Comparison of ENCODE assay signal across 26 mouse cellular contexts in the genomic region with DNA sequence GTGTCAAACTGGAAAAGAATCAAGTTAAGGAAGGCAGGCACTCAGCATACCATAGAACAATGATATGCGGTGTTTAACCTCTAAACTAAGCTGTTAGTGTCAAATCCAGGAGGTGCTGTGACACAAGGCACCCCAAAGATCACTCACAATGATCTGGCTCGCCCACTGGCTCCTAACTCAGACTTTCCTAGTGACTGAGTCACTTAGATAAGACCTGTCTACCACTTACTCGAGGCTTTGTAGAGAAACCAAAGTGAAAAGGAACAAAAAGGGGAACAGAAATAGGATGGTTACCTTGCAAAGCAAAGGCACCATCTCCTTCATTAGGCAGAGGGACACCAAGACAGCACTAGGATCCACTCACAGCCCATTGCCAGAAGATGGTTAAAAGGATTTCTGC.
DNase-seq lines count a peak whose midpoint lies in the region; ATAC-seq and TF ChIP-seq lines count a peak whose summit lies in the region.
"Had no signal": no experiment of that assay in that cellular context is flagged by ENCODE, and none has a peak within 500 bp of the region (broad histone marks: within the 10 kb centered on the region; RNA-seq: fewer than 3 reads in every experiment).

No protein-coding gene starts in this region.

- DNase-seq in CH12.LX (ENCODE audit: extremely low read depth) (peak; percentile 11), MEL (ENCODE audit: low read depth, low spot score) (peak; percentile 74)
- DNase-seq in spleen, postnatal 36 days (ENCODE audit: low spot score in 2 of 2): no peak
- DNase-seq in retina, embryonic 14.5 days (ENCODE audit: low spot score): no peak
- DNase-seq: adrenal gland, adult 8-10 months; adrenal gland, postnatal 14 days; adrenal gland, postnatal 36 days; B cell, adult 2 months; cerebellum, adult 11-12 months; cerebellum, adult 2 months; cerebellum, adult 9-10 months; cerebellum, postnatal 25 days; embryo, embryonic 11 days had no signal

- TF ChIP-seq CTCF in CH12.LX (conservative IDR thresholded peaks at IDR 0.05 in 1 of 2, IDR thresholded peaks at IDR 0.05 in 1 of 2; ENCODE audit: low read depth in 2 of 2, low read length in 2 of 2): no peak
- TF ChIP-seq CTCF in MEL (IDR thresholded peaks at IDR 0.05 in 2 of 3, conservative IDR thresholded peaks at IDR 0.05 in 1 of 3; ENCODE audit: control insufficient read depth in 1 of 3, insufficient read depth in 1 of 3, low read depth in 2 of 3, low read length in 3 of 3, poor library complexity in 1 of 3, severe bottlenecking in 1 of 3): no peak

- in situ Hi-C loops in CH12.LX (cut with MboI; ENCODE audit: low pct_ligation_motif_present, low pct_unique_long_range_greater_than_20kb, low sequenced_read_pairs): no loop called here

- H3K36me3 ChIP-seq in CH12.LX (replicated peaks in 1 of 2; ENCODE audit: control insufficient read depth in 1 of 2, insufficient read depth in 1 of 2, low read length in 1 of 2): peaks cover 0 to 7% of the 10 kb centered on the region in 2 experiments
- H3K36me3 ChIP-seq in MEL (ENCODE audit: control insufficient read depth in 1 of 2, insufficient read depth in 2 of 2, low read length in 2 of 2): peaks cover 0 to 8% of the 10 kb centered on the region in 2 experiments; a peak in 2 of 4 replicates
- H3K36me3 ChIP-seq in heart, embryonic 11.5 days (ENCODE audit: control insufficient read depth, insufficient read depth, low read length): no peaks in the 10 kb centered on the region
- H3K36me3 ChIP-seq: embryonic facial prominence, embryonic 13.5 days; embryonic facial prominence, embryonic 15.5 days; forebrain, embryonic 10.5 days; forebrain, embryonic 12.5 days had no signal

- TF ChIP-seq EP300 in CH12.LX (IDR thresholded peaks at IDR 0.05; ENCODE audit: low read length) (no peak), MEL (IDR thresholded peaks at IDR 0.05; ENCODE audit: low read depth in 1 of 2, low read length in 2 of 2) (peak; percentile 40 to 72; a peak in 3 of 4 replicates)

- H3K4me2 ChIP-seq in CH12.LX (ENCODE audit: insufficient read depth, low read depth, poor library complexity, severe bottlenecking): no peak overlapping the region
- H3K4me2 ChIP-seq in heart, embryonic 11.5 days: no peak overlapping the region
- H3K4me2 ChIP-seq: embryonic facial prominence, embryonic 13.5 days; embryonic facial prominence, embryonic 15.5 days; forebrain, embryonic 12.5 days had no signal

- no peak for TF ChIP-seq RAD21 in CH12.LX (IDR thresholded peaks at IDR 0.05; ENCODE audit: low read depth, low read length)
- peak; percentile 7 for TF ChIP-seq RAD21 in MEL (IDR thresholded peaks at IDR 0.05; ENCODE audit: low read depth, low read length)

- dilution Hi-C loops in CH12.LX (cut with MboI; ENCODE audit: extremely low pct_ligation_motif_present, extremely low pct_unique_long_range_greater_than_20kb, low sequenced_read_pairs): no loop called here

- no peak for TF ChIP-seq POLR2A in CH12.LX (IDR thresholded peaks at IDR 0.05; ENCODE audit: low read depth, low read length)
- TF ChIP-seq POLR2A in MEL (IDR thresholded peaks at IDR 0.05; ENCODE audit: control insufficient read depth in 1 of 2, insufficient read depth in 1 of 2, low read depth in 1 of 2, low read length in 2 of 2, poor library complexity in 1 of 2): no peak

- H3K4me1 ChIP-seq in CH12.LX (ENCODE audit: control insufficient read depth in 1 of 2, insufficient read depth in 2 of 2) (peaks cover 0 to 9% of the 10 kb centered on the region in 2 experiments; a peak in 1 of 4 replicates), MEL (ENCODE audit: control insufficient read depth in 1 of 2, insufficient read depth in 2 of 2, low read length in 2 of 2) (peaks cover 0 to 16% of the 10 kb centered on the region in 2 experiments; a peak in 3 of 4 replicates)
- H3K4me1 ChIP-seq in heart, embryonic 11.5 days (ENCODE audit: control insufficient read depth, insufficient read depth, low read length): no peaks in the 10 kb centered on the region
- H3K4me1 ChIP-seq: embryonic facial prominence, embryonic 13.5 days; embryonic facial prominence, embryonic 15.5 days had no signal

- peak; percentile 84 for ATAC-seq in common myeloid progenitor, adult 5-6 weeks (replicated peaks; ENCODE audit: low read depth, poor library complexity, severe bottlenecking)
- peak; percentile 72 for ATAC-seq in megakaryocyte-erythroid progenitor cell, adult 5-6 weeks (replicated peaks; ENCODE audit: low FRiP score, low TSS enrichment, poor library complexity, severe bottlenecking)
- ATAC-seq in heart, embryonic 11.5 days (replicated peaks; ENCODE audit: insufficient number of reproducible peaks, low FRiP score, low TSS enrichment): no peak
- ATAC-seq: activated CD4-positive, CD25-positive, alpha-beta regulatory T cell, adult 4 months; CD4-positive, CD25-positive, alpha-beta regulatory T cell, adult 4 months; forebrain, embryonic 14.5 days; forebrain, embryonic 16.5 days; Patski had no signal

- H3K9me3 ChIP-seq in CH12.LX (replicated peaks; ENCODE audit: low read length) (no peaks in the 10 kb centered on the region), MEL (replicated peaks; ENCODE audit: insufficient read depth, low read length) (no peaks in the 10 kb centered on the region)
- H3K9me3 ChIP-seq in heart, embryonic 11.5 days (replicated peaks; ENCODE audit: control insufficient read depth, low read length): no peaks in the 10 kb centered on the region
- H3K9me3 ChIP-seq: embryonic facial prominence, embryonic 13.5 days; embryonic facial prominence, embryonic 15.5 days; forebrain, embryonic 10.5 days; forebrain, embryonic 12.5 days had no signal

- H3K27me3 ChIP-seq in CH12.LX (replicated peaks): no peaks in the 10 kb centered on the region
- no peaks in the 10 kb centered on the region for H3K27me3 ChIP-seq in MEL (ENCODE audit: control insufficient read depth in 1 of 2, insufficient read depth in 2 of 2, low read length in 2 of 2)
- no peaks in the 10 kb centered on the region for H3K27me3 ChIP-seq in heart, embryonic 11.5 days (ENCODE audit: control insufficient read depth, insufficient read depth, low read length)
- H3K27me3 ChIP-seq: embryonic facial prominence, embryonic 13.5 days; embryonic facial prominence, embryonic 15.5 days; forebrain, embryonic 12.5 days; Patski had no signal

- H3K79me2 ChIP-seq in CH12.LX (replicated peaks; ENCODE audit: control insufficient read depth, extremely low read depth, insufficient read depth, poor library complexity, severe bottlenecking): no peaks in the 10 kb centered on the region
- no peaks in the 10 kb centered on the region for H3K79me2 ChIP-seq in MEL (ENCODE audit: control insufficient read depth, insufficient read depth, low read length, poor library complexity)

- H3K4me3 ChIP-seq in CH12.LX (replicated peaks in 1 of 3; ENCODE audit: low read depth in 2 of 3, low read length in 2 of 3, poor library complexity in 1 of 3): no peak overlapping the region
- no peak overlapping the region for H3K4me3 ChIP-seq in MEL (ENCODE audit: control insufficient read depth in 1 of 2, insufficient read depth in 1 of 2, low read depth in 2 of 2, low read length in 2 of 2)
- H3K4me3 ChIP-seq in heart, embryonic 11.5 days (ENCODE audit: low read depth, low read length): no peak overlapping the region
- H3K4me3 ChIP-seq: embryonic facial prominence, embryonic 13.5 days; embryonic facial prominence, embryonic 15.5 days; erythroblast, embryonic 14.5 days; forebrain, embryonic 10.5 days; forebrain, embryonic 12.5 days had no signal

- H3K27ac ChIP-seq in CH12.LX (ENCODE audit: insufficient read depth, low read depth): no peak overlapping the region
- H3K27ac ChIP-seq in MEL (ENCODE audit: control insufficient read depth, low read depth, low read length): no peak overlapping the region
- H3K27ac ChIP-seq in heart, embryonic 11.5 days (ENCODE audit: low read depth, low read length): no peak overlapping the region
- H3K27ac ChIP-seq: embryonic facial prominence, embryonic 13.5 days; embryonic facial prominence, embryonic 15.5 days; forebrain, embryonic 10.5 days; forebrain, embryonic 12.5 days had no signal

- 46% methylated on average over 3 of the region's 3 CpGs for WGBS in heart, embryonic 11.5 days (ENCODE audit: insufficient replicate concordance)

- no peak overlapping the region for H3K9ac ChIP-seq in CH12.LX (ENCODE audit: insufficient read depth, low read depth)
- H3K9ac ChIP-seq in MEL (ENCODE audit: control insufficient read depth, low read depth, low read length, poor library complexity, severe bottlenecking): no peak overlapping the region
- no peak overlapping the region for H3K9ac ChIP-seq in heart, embryonic 11.5 days (ENCODE audit: low read depth, low read length)
- H3K9ac ChIP-seq: embryonic facial prominence, embryonic 13.5 days; embryonic facial prominence, embryonic 15.5 days; forebrain, embryonic 12.5 days had no signal

TF ChIP-seq in CH12.LX, 34 proteins besides CTCF, POLR2A, EP300 and RAD21 (continues in another document):
- no peak for TF ChIP-seq MAX (IDR thresholded peaks at IDR 0.05; ENCODE audit: low read length)
- TF ChIP-seq CHD2 (IDR thresholded peaks at IDR 0.05; ENCODE audit: low read length): no peak
- no peak for TF ChIP-seq IRF4 (IDR thresholded peaks at IDR 0.05; ENCODE audit: low read depth, low read length)
- TF ChIP-seq ZC3H11A (IDR thresholded peaks at IDR 0.05; ENCODE audit: low read depth, low read length): no peak
- TF ChIP-seq UBTF (IDR thresholded peaks at IDR 0.05; ENCODE audit: low read depth, low read length): no peak
- no peak for TF ChIP-seq JUN (IDR thresholded peaks at IDR 0.05; ENCODE audit: insufficient read depth, low read depth, low read length)
- TF ChIP-seq NELFE (IDR thresholded peaks at IDR 0.05; ENCODE audit: low read depth, low read length): no peak
- no peak for TF ChIP-seq ELF1 (IDR thresholded peaks at IDR 0.05; ENCODE audit: low read depth, low read length)
- TF ChIP-seq GABPA (IDR thresholded peaks at IDR 0.05; ENCODE audit: insufficient replicate concordance, low read depth, low read length): no peak
- no peak for TF ChIP-seq BHLHE40 (IDR thresholded peaks at IDR 0.05; ENCODE audit: low read depth, low read length)

TF ChIP-seq in MEL, 35 proteins besides CTCF, POLR2A, EP300 and RAD21:
- TF ChIP-seq RCOR1 (IDR thresholded peaks at IDR 0.05; ENCODE audit: low read depth, low read length): 0 out of 2 replicates have a peak, but pooled peaks have one; percentile 10
- no peak for TF ChIP-seq CHD2 (IDR thresholded peaks at IDR 0.05; ENCODE audit: low read length)
- peak; percentile 76 for TF ChIP-seq GATA1 (IDR thresholded peaks at IDR 0.05; ENCODE audit: low read depth, low read length)
- TF ChIP-seq SMC3 (IDR thresholded peaks at IDR 0.05; ENCODE audit: low read depth, low read length): 0 out of 2 replicates have a peak, but pooled peaks have one; percentile 20
- no peak for TF ChIP-seq E2F4 (IDR thresholded peaks at IDR 0.05; ENCODE audit: borderline replicate concordance, low read depth, low read length)
- TF ChIP-seq TAL1 (IDR thresholded peaks at IDR 0.05; ENCODE audit: low read length): 0 out of 2 replicates have a peak, but pooled peaks have one; percentile 8
TF ChIP-seq in MEL: peak in this region for 4.

Comparison
In these comparisons a context has a peak if more than half of its experiments do, and no peak if none do; other contexts are left out.
1. DNase-seq: peak in CH12.LX (single experiment) and MEL (single experiment); none in spleen, postnatal 36 days (0 of 2) and retina, embryonic 14.5 days (single experiment).